Mouse (Mus musculus) testis, adult 2 months (tissue): ENCODE results near the gene Zfp282.

ENCODE experiments used
- CTCF ChIP-seq: fragments of 200-500 bp; IDR thresholded peaks from 2 replicates; pipeline ENCODE4 v1.5.1; 2012; ENCODE audit warnings: low read depth, mild to moderate bottlenecking, inconsistent platforms, low read length, moderate library complexity; ENCODE audit not compliant: control insufficient read depth, insufficient read depth, insufficient replicate concordance
- POLR2A ChIP-seq: fragments of 200-500 bp; IDR thresholded peaks from 2 replicates; pipeline ENCODE4 v1.6.1; 2012; ENCODE audit warnings: low read depth, mild to moderate bottlenecking, inconsistent platforms, low read length, moderate library complexity; ENCODE audit not compliant: control insufficient read depth

DNA sequence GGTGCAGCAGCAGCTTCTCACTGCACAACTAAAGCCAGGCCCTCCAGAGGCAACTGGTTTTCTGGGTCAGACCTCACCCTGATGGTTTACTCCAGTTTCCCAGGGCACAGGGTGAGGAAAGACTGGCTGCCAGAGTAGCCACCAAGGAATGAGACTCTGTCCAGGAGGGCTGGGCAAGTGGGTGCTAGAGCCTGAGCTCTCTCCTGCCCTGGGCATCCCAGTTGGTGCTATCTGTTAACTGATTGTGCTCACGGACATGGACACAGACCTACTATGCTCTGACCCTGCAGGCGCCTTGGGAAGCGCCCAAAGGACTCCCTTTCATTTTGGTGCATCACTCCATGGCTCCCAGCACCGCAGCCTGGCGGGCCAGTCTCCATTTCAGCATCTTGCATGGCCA, 29.3 kb downstream of the Zfp282 start:
- TF ChIP-seq CTCF: no peak
- no peak for TF ChIP-seq POLR2A
